Mouse (Mus musculus) lung, adult 2 months (tissue): Measurements from ENCODE around the gene Trp53bp2.

Source experiments
- CTCF ChIP-seq: fragments of 200-500 bp; IDR thresholded peaks from 2 replicates; pipeline ENCODE4 v1.5.1; 2011; ENCODE audit warnings: mild to moderate bottlenecking, low read length, control low read depth; ENCODE audit not compliant: insufficient read depth
- POLR2A ChIP-seq: fragments of 200-500 bp; IDR thresholded peaks from 2 replicates; pipeline ENCODE4 v1.6.1; 2011; ENCODE audit warnings: low read depth, mild to moderate bottlenecking, control low read depth, low read length, borderline replicate concordance; ENCODE audit errors: extremely low read depth

DNA sequence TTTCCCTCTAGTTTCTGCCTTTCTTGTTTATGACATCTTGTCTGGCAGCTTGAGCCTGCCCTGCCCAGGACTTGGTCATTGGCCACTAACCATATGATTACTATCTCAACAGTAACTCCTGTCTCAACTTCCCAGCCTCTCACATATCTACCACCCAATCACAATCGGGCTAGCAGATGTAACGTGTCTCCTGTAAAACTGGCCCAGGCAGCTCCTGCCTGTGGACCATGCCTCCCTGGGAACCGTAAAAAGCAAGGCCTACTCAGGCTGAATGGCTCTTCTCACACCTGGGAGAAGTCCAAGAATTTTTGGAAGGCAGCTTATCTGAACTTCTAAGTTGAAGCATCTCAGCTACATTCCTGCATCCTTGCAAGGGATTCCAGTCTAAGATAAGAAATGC lies 10.2 kb upstream of the Trp53bp2 start:
- TF ChIP-seq POLR2A = no peak
- TF ChIP-seq CTCF = no peak
